Mouse (Mus musculus): ENCODE measurements around the gene Atxn7l3. TPM values are rescaled to one million over a fixed set of nuclear protein-coding genes. Genes with fewer than 3 reads are reported as not detected.
"Not testable (repeated sequence)": the region's sequence is repeated elsewhere in the genome, so short reads cannot be mapped to it uniquely, and the experiment has no call there.

The Atxn7l3 gene
- total and polyA plus RNA-seq, 3 experiments, result 17.4 to 21.7 (median 19.0) TPM

DNA sequence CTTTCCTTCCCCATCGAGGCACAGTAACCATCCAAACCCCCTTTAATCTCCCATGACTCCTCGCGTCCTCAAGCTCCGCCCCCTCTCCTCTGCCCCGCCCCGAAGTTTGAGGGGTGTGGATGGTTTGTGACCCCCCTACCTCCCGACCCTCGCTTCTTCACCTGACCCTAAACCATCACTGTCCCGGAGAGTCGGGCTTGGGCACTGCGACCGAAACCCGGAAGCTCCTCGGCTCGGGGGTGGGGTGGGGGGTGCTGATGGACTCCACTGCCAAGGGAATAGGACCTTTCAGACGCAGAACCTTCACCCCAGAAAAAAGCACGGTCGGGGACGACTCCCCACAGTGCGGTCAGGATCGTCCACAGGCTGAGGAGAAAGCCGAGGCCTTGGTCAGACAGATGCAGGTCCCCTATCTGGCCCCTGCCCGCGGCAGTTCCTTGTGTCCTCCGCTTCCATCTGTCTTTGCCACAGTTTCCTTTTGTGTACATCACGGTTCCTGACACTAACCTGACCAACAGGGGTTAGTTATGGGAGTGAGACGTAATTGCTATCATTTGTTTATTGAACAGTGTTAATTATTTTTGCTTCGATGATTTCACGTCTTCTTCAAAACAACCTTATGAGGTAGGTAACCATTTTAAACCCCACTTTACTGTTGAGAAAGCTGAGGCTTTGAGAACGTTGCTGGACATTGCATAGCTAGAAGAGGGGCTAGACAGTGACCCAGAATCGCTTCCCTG lies 11.2 kb downstream of the Atxn7l3 start:
- intact Hi-C loops (cut with DNase I), result loop anchor here (1.0 kb wide), 1 partner anchor 10 kb away; no protein-coding TSS in a partner anchor
- DNase-seq, result no peak

DNA sequence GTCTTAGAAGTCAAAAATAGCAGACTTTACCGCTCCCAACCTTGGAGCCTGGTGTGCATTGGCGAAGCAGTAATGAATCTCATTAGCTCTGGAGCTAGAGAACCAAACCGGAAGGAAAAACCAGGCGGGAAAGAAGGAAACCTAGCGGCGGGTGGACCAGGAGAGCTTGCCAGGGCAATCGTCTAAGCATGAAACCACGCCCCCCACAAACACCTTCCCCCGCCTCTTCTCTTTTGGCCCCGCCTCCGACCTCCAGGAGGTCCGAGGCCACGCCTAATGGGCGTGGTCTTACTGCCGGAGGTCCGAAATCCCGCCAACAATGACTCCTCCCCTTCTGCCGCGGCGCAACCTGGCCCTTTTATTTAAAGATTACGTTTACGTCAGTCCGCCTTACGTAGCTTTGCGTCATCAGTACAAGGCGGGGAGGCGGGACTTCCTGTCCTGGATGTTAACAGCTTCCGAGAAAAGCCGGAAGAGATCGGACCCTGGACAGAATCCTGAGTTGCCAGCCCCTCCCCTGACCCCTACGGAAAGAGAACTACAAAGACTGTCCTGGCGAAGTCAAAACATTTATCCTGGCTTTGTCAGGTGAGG lies 11.8 kb downstream of the Atxn7l3 start, which contains the start of gene Tmub2:
TSS of gene Tmub2 (plus strand) at position 431 of the 594 bp plus-strand sequence.
- Histone ChIP-seq H3K27ac (peak within 1 kb of the TSS; percentile 93), H3K36me3 (ENCODE audit: control insufficient read depth, insufficient read depth, low read length) (no peaks in the 10 kb centered on the region), H3K4me1 (ENCODE audit: control insufficient read depth, insufficient read depth, low read length) (no peaks in the 10 kb centered on the region), H3K27me3 (ENCODE audit: control insufficient read depth, insufficient read depth, low read length) (no peaks in the 10 kb centered on the region), H3K79me2 (replicated peaks; ENCODE audit: control insufficient read depth, insufficient read depth, low read length) (no peaks in the 10 kb centered on the region), H3K4me3 (peak within 1 kb of the TSS; percentile 82), H3K9ac (ENCODE audit: low read depth, low read length) (peak within 1 kb of the TSS; percentile 58)
- peak; percentile 94 to 97 for DNase-seq
- WGBS, result under 1% methylated on average over 32 of the region's 32 CpGs
- intact Hi-C loops (cut with DNase I), result loop anchor here (1.0 kb wide), 1 partner anchor 11 kb away; no protein-coding TSS in a partner anchor
- TF ChIP-seq EP300 (IDR thresholded peaks at IDR 0.05; ENCODE audit: insufficient read depth, low read depth, low read length) (no peak; the same call in 1 of the 2 replicates), POLR2A (IDR thresholded peaks at IDR 0.05; ENCODE audit: insufficient read depth, low read depth, low read length) (peak; percentile 64), CTCF (IDR thresholded peaks at IDR 0.05) (peak; percentile 36; the same call in 1 of the 2 replicates)

More for the DNA sequence above, 11.2 kb downstream of the Atxn7l3 start:
- 4% methylated on average over 31 of the region's 31 CpGs for WGBS
- TF ChIP-seq CTCF (IDR thresholded peaks at IDR 0.05), result no peak
- no peak for TF ChIP-seq POLR2A (IDR thresholded peaks at IDR 0.05; ENCODE audit: insufficient read depth, low read depth, low read length)
- TF ChIP-seq EP300 (IDR thresholded peaks at IDR 0.05; ENCODE audit: insufficient read depth, low read depth, low read length), result no peak
- no peaks in the 10 kb centered on the region for H3K36me3 ChIP-seq (ENCODE audit: control insufficient read depth, insufficient read depth, low read length)
- H3K9ac ChIP-seq (ENCODE audit: low read depth, low read length), result peak overlapping the region; percentile 58
- no peaks in the 10 kb centered on the region for H3K4me1 ChIP-seq (ENCODE audit: control insufficient read depth, insufficient read depth, low read length)
- no peaks in the 10 kb centered on the region for H3K27me3 ChIP-seq (ENCODE audit: control insufficient read depth, insufficient read depth, low read length)
- peak overlapping the region; percentile 93 for H3K27ac ChIP-seq
- H3K4me3 ChIP-seq, result peak overlapping the region; percentile 82
- H3K79me2 ChIP-seq (replicated peaks; ENCODE audit: control insufficient read depth, insufficient read depth, low read length), result no peaks in the 10 kb centered on the region

DNA sequence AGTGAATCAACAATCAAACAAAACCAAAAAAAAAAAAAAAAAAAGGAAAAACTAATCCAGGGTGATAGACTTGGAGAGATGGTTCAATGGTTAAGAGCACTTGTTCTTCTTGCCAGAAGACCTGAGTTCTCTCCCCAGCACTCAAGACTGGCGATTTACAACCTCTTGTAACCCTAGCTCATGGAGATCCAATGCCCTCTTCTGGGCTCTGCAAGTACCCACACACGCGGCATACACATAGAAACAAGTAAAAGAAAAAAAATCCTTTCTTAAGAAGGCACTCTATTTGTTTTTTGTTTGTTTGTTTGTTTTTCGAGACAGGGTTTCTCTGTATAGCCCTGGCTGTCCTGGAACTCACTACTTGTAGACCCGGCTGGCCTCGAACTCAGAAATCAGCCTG lies 12.5 kb downstream of the Atxn7l3 start:
- Histone ChIP-seq H3K4me3 (peak overlapping the region; percentile 82), H3K27ac (peak overlapping the region; percentile 57), H3K79me2 (replicated peaks; ENCODE audit: control insufficient read depth, insufficient read depth, low read length) (no peaks in the 10 kb centered on the region), H3K9ac (ENCODE audit: low read depth, low read length) (no peak overlapping the region), H3K27me3 (ENCODE audit: control insufficient read depth, insufficient read depth, low read length) (no peaks in the 10 kb centered on the region), H3K4me1 (ENCODE audit: control insufficient read depth, insufficient read depth, low read length) (no peaks in the 10 kb centered on the region), H3K36me3 (ENCODE audit: control insufficient read depth, insufficient read depth, low read length) (no peaks in the 10 kb centered on the region)
- DNase-seq, result no peak
- 86% methylated on average over 6 of the region's 6 CpGs for WGBS
- TF ChIP-seq POLR2A (IDR thresholded peaks at IDR 0.05; ENCODE audit: insufficient read depth, low read depth, low read length), result no peak
- TF ChIP-seq CTCF (IDR thresholded peaks at IDR 0.05), result no peak
- no peak for TF ChIP-seq EP300 (IDR thresholded peaks at IDR 0.05; ENCODE audit: insufficient read depth, low read depth, low read length)
- intact Hi-C loops (cut with DNase I), result no loop called here

DNA sequence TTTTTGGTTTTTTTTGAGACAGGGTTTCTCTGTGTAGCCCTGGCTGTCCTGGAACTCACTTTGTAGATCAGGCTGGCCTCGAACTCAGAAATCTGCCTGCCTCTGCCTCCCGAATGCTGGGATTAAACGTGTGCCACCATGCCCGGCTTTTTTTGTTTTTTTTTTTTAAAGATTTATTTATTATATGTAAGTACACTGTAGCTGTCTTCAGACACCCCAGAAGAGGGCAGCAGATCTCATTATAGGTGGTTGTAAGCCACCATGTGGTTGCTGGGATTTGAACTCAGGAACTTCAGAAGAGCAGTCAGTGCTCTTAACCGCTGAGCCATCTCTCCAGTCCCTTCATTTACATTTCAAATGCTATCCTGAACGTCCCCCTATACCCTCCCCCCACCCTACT lies 16.2 kb downstream of the Atxn7l3 start:
- H3K36me3 ChIP-seq (ENCODE audit: control insufficient read depth, insufficient read depth, low read length); H3K27me3 ChIP-seq (ENCODE audit: control insufficient read depth, insufficient read depth, low read length); DNase-seq; intact Hi-C loops (cut with DNase I); H3K9ac ChIP-seq (ENCODE audit: low read depth, low read length); H3K4me3 ChIP-seq; H3K4me1 ChIP-seq (ENCODE audit: control insufficient read depth, insufficient read depth, low read length); H3K79me2 ChIP-seq (replicated peaks; ENCODE audit: control insufficient read depth, insufficient read depth, low read length); H3K27ac ChIP-seq: not testable (repeated sequence)
- peak; percentile 27 for TF ChIP-seq CTCF (IDR thresholded peaks at IDR 0.05)
- WGBS, result 66% methylated on average over 6 of the region's 6 CpGs

DNA sequence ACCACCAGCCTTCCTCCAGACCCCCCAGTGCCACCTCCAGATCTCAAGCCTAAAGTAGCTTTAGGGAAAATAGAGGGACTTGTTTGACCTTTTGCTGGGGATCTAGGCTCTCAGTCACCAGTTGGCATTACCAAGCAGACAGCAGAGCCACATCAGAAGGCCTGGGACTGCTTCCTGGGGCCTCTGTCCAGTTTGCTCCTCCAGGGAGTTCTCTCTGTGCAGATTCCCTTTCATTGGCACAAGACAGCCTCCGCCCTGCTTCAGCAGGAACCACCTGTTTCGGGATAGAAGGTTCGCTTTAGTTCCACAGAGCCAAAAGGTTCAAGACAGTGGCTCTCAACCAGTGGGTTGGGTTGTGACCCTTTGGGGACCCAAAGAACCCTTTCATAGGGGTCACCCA lies 16.8 kb downstream of the Atxn7l3 start:
- Histone ChIP-seq H3K36me3 (ENCODE audit: control insufficient read depth, insufficient read depth, low read length) (no peaks in the 10 kb centered on the region), H3K4me3 (no peak overlapping the region), H3K9ac (ENCODE audit: low read depth, low read length) (no peak overlapping the region), H3K79me2 (replicated peaks; ENCODE audit: control insufficient read depth, insufficient read depth, low read length) (no peaks in the 10 kb centered on the region), H3K4me1 (ENCODE audit: control insufficient read depth, insufficient read depth, low read length) (peaks cover 2% of the 10 kb centered on the region), H3K27me3 (ENCODE audit: control insufficient read depth, insufficient read depth, low read length) (peaks cover 5% of the 10 kb centered on the region; the same call in 1 of the 2 replicates), H3K27ac (no peak overlapping the region)
- TF ChIP-seq POLR2A (IDR thresholded peaks at IDR 0.05; ENCODE audit: insufficient read depth, low read depth, low read length) (no peak), CTCF (IDR thresholded peaks at IDR 0.05) (no peak), EP300 (IDR thresholded peaks at IDR 0.05; ENCODE audit: insufficient read depth, low read depth, low read length) (no peak)
- no peak for DNase-seq
- WGBS, result 90% methylated on average over 3 of the region's 3 CpGs
- intact Hi-C loops (cut with DNase I), result no loop called here

DNA sequence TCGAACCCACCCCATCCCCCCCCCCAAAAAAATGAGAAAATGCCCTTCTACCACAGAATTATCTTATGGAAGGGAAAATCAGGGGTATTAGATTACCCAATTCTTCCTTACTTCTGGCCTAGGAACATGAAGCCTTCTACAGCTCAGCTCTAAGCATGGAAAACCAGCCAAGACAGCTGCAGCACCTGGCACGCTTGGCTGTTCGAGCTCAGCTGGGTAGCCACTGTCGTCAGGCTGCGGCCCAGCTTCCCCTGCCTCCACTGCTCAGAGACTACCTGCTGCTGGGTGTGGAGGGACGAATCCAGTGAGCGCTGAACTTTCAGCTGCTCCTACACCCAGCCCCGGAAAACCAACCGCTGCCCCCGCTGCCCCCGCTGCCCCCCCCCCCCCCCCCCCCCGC lies 18.7 kb downstream of the Atxn7l3 start:
- H3K27me3 ChIP-seq (ENCODE audit: control insufficient read depth, insufficient read depth, low read length), result peaks cover 5% of the 10 kb centered on the region; the same call in 1 of the 2 replicates
- DNase-seq, result no peak
- WGBS, result 76% methylated on average over 10 of the region's 12 CpGs
- H3K36me3 ChIP-seq (ENCODE audit: control insufficient read depth, insufficient read depth, low read length), result no peaks in the 10 kb centered on the region
- peaks cover 2% of the 10 kb centered on the region for H3K4me1 ChIP-seq (ENCODE audit: control insufficient read depth, insufficient read depth, low read length)
- H3K79me2 ChIP-seq (replicated peaks; ENCODE audit: control insufficient read depth, insufficient read depth, low read length), result no peaks in the 10 kb centered on the region
- intact Hi-C loops (cut with DNase I), result no loop called here
- H3K9ac ChIP-seq (ENCODE audit: low read depth, low read length), result no peak overlapping the region
- no peak overlapping the region for H3K4me3 ChIP-seq
- no peak for TF ChIP-seq CTCF (IDR thresholded peaks at IDR 0.05)
- no peak for TF ChIP-seq POLR2A (IDR thresholded peaks at IDR 0.05; ENCODE audit: insufficient read depth, low read depth, low read length)
- TF ChIP-seq EP300 (IDR thresholded peaks at IDR 0.05; ENCODE audit: insufficient read depth, low read depth, low read length), result no peak
- H3K27ac ChIP-seq, result no peak overlapping the region

Data from heart, adult 2 months (tissue).